Mouse (Mus musculus) gastrocnemius, adult 2 months (tissue): Measurements from ENCODE around the gene Tars2. TPM values are rescaled to one million over a fixed set of nuclear protein-coding genes. Genes with fewer than 3 reads are reported as not detected.
"Not testable (repeated sequence)": the region's sequence is repeated elsewhere in the genome, so short reads cannot be mapped to it uniquely, and the experiment has no call there.

Experiments
- DNase-seq: peaks from one replicate; pipeline ENCODE4 v3.0.0; 2022
- H3K27ac ChIP-seq: fragments of 200-600 bp; 2 replicates; pipeline ENCODE4 v1.8.1; 2022; ENCODE audit warnings: mild to moderate bottlenecking
- H3K4me3 ChIP-seq: fragments of 200-600 bp; 2 replicates; pipeline ENCODE4 v1.8.1; 2022; ENCODE audit warnings: mild to moderate bottlenecking, moderate library complexity
- CTCF ChIP-seq: fragments of 200-600 bp; IDR thresholded peaks from 2 replicates; pipeline ENCODE4 v1.8.1; 2022; ENCODE audit warnings: antibody characterized with exemption, mild to moderate bottlenecking, moderate library complexity
- intact Hi-C: fragments of 180-260 bp; cut with DNase I; formaldehyde crosslinking; loops from one replicate; pipeline ENCODE4 v1.15.1; 2025
- long read RNA-seq, 2 experiments: library from polyadenylated mRNA; stranded (forward); transcript quantifications; one replicate each; pipeline ENCODE4 v2.0.0; 2021
- total RNA-seq, 2 experiments: library from RNA; stranded (reverse); gene quantifications; 2 replicates each; pipeline ENCODE4 v1.2.3; 2021

The Tars2 gene
- total RNA-seq: 10 to 100 TPM; 23.0 to 30.8 TPM
- long read RNA-seq, experiment 1, transcript Tars2-201 (18 exons, 2,400 nt): major isoform, 46 of 53 reads
- long read RNA-seq, experiment 1, partial matches to known transcripts: 1 of 53 reads
- long read RNA-seq, experiment 1, other reads (novel, unspliced or antisense): 5 of 53 reads
- long read RNA-seq, experiment 2, transcript Tars2-201 (18 exons, 2,400 nt): major isoform, 32 of 37 reads
- long read RNA-seq, experiment 2, partial matches to known transcripts: 0 of 37 reads
- long read RNA-seq, experiment 2, other reads (novel, unspliced or antisense): 2 of 37 reads

DNA sequence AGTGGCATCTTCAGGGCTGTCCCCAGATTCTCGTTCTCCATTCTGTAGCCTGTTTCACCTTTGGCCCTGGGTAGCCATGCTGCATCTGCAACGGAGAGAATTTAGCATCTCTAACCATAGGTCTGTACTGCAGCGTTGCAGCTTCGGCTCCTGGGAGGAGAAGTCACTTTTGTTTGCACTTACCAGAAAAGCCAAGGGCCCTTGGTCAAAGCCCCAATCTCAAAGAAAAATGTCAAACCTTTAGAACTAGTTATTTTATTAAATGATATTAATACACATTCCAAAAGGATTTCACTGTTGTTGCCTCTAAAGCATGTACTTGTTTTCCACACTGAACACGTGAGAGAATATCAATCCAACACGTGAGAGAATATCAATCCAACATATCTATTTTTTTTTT, at the start of gene Tars2:
TSS of gene Tars2 (minus strand) at position 101 of the 400 bp plus-strand sequence.
- DNase-seq: no peak
- intact Hi-C loops: no loop called here
- H3K27ac ChIP-seq: no peak within 1 kb of the TSS
- H3K4me3 ChIP-seq: no peak within 1 kb of the TSS
- TF ChIP-seq CTCF: no peak

DNA sequence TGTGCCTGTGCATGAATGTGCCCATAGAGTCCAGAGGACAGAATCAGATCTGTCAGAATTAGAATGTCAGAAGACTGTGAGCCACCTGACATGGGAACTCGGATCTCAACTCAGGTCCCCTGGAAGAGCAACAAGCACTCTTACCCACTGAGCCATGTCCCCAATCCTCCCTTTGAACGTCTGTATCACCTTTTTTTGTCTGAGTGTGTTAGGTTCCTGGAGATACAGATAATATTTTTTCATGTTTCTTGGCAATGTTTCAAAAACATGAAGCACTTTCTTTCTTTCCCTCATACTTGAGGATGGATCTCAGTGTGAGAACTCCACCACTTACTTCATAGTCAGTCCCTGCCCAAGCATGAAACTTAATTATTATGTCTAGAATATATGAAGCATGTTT, 48.4 kb upstream of the Tars2 start:
- H3K4me3 ChIP-seq: no peak overlapping the region
- intact Hi-C loops: no loop called here
- H3K27ac ChIP-seq: no peak overlapping the region
- DNase-seq: no peak
- no peak for TF ChIP-seq CTCF

DNA sequence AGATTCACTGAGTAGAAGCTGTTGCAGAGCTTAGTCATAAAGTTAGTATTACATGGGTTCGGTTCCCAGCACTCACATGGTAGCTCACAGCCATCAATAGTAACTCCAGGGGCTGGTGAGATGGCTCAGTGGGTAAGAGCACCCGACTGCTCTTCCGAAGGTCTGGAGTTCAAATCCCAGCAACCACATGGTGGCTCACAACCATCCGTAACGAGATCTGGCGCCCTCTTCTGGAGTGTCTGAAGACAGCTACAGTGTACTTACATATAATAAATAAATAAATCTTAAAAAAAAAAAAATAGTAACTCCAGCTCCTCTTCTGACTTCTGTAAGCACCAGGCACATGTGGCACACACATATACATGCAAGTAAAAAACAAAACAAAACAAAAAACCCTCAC, 47.6 kb upstream of the Tars2 start:
- H3K4me3 ChIP-seq, intact Hi-C loops, H3K27ac ChIP-seq, DNase-seq: not testable (repeated sequence)

DNA sequence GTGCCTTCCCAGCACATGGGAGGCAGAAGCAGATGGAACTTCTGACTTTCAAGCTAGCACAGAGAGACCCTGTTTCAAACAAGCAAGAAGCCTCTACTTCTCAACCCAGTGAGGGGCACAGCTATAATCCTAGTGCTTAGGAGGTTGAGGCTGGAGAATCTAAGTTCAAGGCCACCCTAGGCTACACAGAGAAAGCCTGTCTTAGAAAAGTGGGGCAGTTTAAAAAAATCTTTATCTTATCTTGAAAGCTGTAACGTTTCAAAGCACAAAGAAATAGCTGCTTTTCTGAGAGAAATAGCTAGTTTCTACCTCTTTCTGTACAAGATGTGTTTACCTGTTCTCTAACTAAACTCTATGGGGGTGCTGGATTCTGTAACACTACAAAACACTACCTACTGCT, 46.7 kb upstream of the Tars2 start:
- TF ChIP-seq CTCF: no peak
- no peak overlapping the region for H3K4me3 ChIP-seq
- intact Hi-C loops: no loop called here
- no peak for DNase-seq
- H3K27ac ChIP-seq: no peak overlapping the region

DNA sequence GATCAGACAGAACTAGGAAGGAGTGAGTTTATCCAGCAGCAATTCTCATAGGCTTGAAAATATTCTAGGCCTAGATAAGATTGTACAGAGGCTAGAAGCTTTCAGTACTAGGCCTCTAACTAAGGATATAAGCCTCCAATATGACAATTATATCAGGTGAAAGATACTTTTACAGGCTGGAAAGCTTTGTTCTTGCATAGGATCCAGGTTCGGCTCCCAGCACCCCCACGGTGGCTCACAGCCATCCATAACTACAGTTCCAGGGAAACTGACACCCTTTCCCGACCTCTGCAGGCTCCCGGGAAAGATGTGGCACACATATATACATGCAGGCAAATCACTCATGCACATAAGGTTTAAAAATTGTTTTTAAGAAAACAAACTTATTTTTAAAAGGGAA, 43.8 kb upstream of the Tars2 start:
- no peak for TF ChIP-seq CTCF

DNA sequence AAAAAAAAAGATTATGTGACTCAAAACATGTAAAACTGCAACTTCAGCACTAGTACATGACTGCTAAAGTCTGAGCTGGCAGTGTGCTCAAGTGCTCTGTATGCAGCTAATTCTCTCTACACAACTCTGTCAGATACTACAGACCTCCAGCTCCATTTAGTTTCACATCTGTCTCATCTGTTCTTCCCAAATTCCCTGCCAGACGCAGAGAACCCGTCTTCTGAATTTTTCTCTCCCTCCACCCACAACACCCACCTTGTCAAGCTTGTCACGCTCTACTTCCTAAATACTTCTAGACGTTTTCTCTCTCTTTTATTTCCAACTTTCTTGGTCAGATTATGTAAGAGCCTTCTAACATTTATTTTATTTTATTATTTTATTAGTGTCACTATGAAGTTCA, 38.8 kb upstream of the Tars2 start:
- DNase-seq: no peak
- intact Hi-C loops: no loop called here
- H3K4me3 ChIP-seq: no peak overlapping the region
- peak overlapping the region; percentile 17; the same call in 1 of the 2 replicates for H3K27ac ChIP-seq
- TF ChIP-seq CTCF: no peak

More for the DNA sequence above, 43.8 kb upstream of the Tars2 start:
- intact Hi-C loops: no loop called here
- Histone ChIP-seq H3K27ac (no peak overlapping the region), H3K4me3 (no peak overlapping the region)
- no peak for DNase-seq

DNA sequence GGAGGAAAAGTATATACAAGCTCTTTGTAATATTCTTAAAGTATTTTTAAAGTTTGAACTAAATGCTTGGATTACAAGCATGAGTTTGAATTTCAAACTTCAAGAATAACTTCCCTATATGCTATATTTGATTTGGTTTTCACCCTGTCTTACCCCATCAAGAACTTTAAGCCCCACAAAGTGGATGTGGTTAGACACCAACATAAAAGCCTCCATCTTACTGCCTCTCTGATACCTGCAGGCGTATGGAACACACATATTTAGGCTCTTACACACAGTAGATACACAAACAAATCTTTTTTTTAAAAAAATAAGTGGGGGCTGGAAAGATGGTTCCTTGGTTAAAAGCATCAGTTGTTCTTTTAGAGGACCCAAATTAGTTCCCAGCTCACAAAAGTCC, 34.3 kb upstream of the Tars2 start:
- no peak for TF ChIP-seq CTCF
- no peak for DNase-seq
- no peak overlapping the region for H3K4me3 ChIP-seq
- intact Hi-C loops: no loop called here
- H3K27ac ChIP-seq: no peak overlapping the region

DNA sequence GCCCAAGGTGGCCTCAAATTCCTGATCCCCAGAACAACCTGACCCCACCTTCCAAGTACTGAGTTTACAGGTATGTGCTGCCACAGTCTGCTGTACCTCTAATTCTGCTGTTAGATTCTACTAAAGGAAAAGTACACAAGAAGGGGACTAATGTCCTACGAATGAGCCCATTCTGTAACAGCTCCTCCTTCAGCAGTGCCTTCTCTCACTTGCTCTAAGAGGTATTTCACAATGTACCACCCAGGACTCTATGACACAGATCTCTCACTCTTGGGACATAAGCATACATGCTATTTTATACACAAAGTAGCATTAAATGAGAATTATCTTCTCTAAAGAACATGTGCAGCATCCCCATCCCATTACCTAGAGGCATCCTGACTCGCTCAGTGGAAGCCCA, 33.7 kb upstream of the Tars2 start:
- no peak overlapping the region for H3K4me3 ChIP-seq
- intact Hi-C loops: no loop called here
- no peak for DNase-seq
- H3K27ac ChIP-seq: no peak overlapping the region
- TF ChIP-seq CTCF: no peak

DNA sequence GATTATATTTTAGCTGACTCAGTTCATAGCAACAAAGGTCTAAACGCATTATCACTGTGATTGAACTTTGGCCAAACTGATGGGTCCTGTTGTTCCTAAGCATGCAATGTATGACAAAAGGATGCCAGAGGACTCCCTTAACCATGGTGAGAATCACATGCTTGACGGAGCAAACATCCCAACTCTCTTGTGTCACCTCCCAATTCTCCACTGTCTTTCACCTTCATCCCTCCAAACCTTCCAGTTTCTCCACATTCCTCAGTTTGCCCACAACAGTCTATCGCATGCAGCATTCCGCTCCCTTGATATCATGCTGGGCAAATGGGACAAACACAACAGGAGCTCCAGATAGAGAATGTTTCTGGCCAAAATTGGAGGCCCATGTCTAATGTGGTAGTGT, 25.5 kb upstream of the Tars2 start:
- intact Hi-C loops: no loop called here

DNA sequence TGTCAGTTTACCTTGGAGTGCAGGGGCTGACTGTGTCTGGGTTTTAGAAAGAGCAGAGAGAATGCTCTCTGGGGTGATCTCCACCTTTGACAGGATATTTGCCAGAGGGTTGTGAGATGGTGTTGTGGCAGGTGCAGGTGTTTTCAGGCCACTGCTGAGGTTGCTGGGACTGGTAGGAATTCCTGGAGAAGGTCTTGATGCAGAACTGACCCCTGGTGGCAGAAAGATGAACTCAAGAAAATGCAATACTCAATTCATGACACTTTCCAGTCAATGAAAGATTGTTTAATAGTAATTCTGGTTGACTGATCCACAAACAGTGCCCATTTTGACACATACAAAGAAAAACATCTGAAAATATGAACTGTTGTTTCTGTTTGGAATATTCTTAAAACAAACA, 12.0 kb upstream of the Tars2 start:
- no peak overlapping the region for H3K27ac ChIP-seq
- TF ChIP-seq CTCF: peak; percentile 67
- intact Hi-C loops: loop anchor here (1.0 to 5.0 kb wide), 3 partner anchors 60 to 255 kb away; no protein-coding TSS in a partner anchor
- H3K4me3 ChIP-seq: no peak overlapping the region
- no peak for DNase-seq

More for the DNA sequence above, 25.5 kb upstream of the Tars2 start:
- Histone ChIP-seq H3K27ac (no peak overlapping the region), H3K4me3 (no peak overlapping the region)
- no peak for TF ChIP-seq CTCF
- no peak for DNase-seq

DNA sequence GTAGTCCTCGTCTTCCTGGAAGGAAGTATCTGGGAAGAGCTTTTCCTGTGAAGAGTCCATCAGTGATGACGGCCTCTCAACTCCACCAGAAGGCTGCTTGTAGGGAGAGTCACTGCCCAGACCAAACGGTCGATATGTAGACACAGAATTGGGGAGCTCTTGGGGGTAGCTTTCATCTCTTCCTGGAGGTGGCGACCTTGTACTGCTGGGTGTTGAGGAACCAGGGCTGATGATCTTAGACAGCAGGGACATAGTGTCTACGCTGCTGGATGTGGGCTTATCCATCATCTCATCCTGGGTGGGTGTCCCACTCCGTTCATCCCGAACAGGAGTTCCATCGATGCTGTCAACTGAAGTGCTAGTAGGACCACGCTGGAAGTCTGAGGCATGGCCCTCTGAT, 5.5 kb upstream of the Tars2 start:
- Histone ChIP-seq H3K4me3 (no peak overlapping the region), H3K27ac (no peak overlapping the region)
- DNase-seq: no peak
- intact Hi-C loops: no loop called here
- peak; percentile 33 for TF ChIP-seq CTCF

DNA sequence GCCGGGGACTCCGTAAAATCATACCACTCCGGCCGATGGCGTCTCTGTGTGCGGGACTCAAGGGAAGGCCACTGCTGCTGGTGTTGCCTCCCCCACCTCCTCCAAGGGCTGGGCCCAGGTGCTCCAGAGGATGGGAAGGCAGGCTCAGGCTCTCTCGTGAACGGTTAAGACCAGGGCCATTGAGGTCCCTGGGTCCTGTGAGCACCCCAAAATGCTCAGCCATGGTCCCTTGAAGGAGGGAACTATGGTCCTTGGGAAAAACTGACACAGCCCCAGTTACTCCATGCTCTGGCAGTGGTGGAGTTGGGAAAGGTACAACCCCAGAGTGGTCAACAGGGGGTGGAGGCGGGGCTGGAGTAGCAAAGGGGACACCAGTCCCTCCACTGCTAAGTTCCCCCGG, 3.8 kb upstream of the Tars2 start:
- H3K4me3 ChIP-seq: no peak overlapping the region
- no peak for TF ChIP-seq CTCF
- no peak for DNase-seq
- H3K27ac ChIP-seq: no peak overlapping the region
- intact Hi-C loops: no loop called here

DNA sequence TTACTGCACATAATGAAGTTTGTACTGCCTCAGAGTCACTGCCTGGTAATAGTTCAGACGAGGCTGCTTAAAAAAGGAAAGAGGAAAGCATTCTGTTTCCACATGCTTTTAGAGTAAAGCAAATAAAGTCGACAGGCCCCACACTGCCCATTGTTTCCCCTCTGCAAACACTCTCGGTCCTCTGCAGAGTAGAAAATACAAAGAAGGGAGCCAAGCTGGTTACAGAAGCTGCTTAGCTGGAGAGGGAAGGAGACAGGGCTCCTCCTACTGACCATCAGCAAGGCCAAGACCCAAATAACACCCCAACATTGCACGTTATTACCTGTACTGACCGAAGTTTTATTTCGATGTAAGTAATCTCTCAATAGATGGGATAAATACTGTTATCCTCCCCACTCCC, 3.0 kb upstream of the Tars2 start:
- H3K27ac ChIP-seq: no peak overlapping the region
- intact Hi-C loops: no loop called here
- DNase-seq: no peak

DNA sequence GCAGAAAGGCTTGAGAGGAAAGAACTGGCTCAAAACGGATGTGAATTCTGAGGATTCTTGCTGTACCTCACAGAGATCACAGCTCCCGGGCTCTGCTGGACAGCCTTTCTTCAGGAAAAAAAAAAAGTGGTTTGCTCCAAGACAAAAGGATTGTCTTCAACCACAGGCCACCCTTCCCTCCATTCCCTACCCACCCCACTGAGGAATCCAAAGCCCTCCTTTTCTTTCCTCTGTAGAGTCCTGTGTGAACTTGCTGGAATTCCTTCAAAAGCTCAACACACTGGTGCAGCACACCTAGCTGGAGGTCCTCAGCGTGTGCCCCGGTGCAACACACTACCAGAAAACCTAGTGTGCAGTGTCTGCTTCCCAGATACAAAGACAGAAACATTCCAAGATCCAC, 1.8 kb upstream of the Tars2 start:
- no peak for TF ChIP-seq CTCF
- DNase-seq: no peak
- no peak overlapping the region for H3K27ac ChIP-seq
- intact Hi-C loops: no loop called here
- no peak overlapping the region for H3K4me3 ChIP-seq

More for the DNA sequence above, 3.0 kb upstream of the Tars2 start:
- H3K4me3 ChIP-seq: no peak overlapping the region
- TF ChIP-seq CTCF: no peak
